Mouse (Mus musculus): ENCODE data around the gene Adat3. TPM values are rescaled to one million over a fixed set of nuclear protein-coding genes. Genes with fewer than 3 reads are reported as not detected.

Adat3 gene
- polyA plus RNA-seq, 1 experiment from 2014 or later = 6.2 TPM

DNA sequence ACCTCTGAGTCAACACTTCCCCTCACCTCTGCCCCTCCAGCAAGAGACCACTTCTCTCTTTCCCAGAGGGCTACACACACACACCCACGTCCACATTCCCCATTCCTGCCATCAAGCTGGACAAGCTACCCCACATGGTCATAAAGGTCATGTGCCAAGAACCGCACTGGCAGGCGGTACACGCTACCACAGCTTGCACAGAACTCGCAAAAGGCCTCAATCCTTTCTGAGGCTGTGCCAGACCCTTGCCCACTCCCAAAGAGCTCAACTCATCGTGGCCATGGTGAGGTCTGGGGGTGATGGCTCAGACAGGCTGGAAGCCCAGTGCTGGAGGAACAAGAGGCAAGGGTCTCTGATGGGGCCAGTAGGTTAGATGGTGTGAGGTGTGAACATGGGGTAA is 52.2 kb downstream of the Adat3 start:
- WGBS = 86% methylated on average over 6 of the region's 6 CpGs
- Histone ChIP-seq H3K36me3 (ENCODE audit: control insufficient read depth, insufficient read depth, low read length) (no peaks in the 10 kb centered on the region), H3K9me3 (replicated peaks; ENCODE audit: control insufficient read depth, low read length, poor library complexity, severe bottlenecking) (no peaks in the 10 kb centered on the region), H3K9ac (ENCODE audit: low read depth, low read length) (no peak overlapping the region), H3K27me3 (ENCODE audit: control insufficient read depth, insufficient read depth, low read depth, low read length) (no peaks in the 10 kb centered on the region), H3K4me2 (ENCODE audit: low read length) (peak overlapping the region; percentile 92), H3K27ac (ENCODE audit: low read length) (no peak overlapping the region), H3K4me1 (ENCODE audit: control insufficient read depth, insufficient read depth, low read length) (peaks cover 26% of the 10 kb centered on the region), H3K4me3 (ENCODE audit: low read depth, low read length) (no peak overlapping the region)
- no peak for ATAC-seq

DNA sequence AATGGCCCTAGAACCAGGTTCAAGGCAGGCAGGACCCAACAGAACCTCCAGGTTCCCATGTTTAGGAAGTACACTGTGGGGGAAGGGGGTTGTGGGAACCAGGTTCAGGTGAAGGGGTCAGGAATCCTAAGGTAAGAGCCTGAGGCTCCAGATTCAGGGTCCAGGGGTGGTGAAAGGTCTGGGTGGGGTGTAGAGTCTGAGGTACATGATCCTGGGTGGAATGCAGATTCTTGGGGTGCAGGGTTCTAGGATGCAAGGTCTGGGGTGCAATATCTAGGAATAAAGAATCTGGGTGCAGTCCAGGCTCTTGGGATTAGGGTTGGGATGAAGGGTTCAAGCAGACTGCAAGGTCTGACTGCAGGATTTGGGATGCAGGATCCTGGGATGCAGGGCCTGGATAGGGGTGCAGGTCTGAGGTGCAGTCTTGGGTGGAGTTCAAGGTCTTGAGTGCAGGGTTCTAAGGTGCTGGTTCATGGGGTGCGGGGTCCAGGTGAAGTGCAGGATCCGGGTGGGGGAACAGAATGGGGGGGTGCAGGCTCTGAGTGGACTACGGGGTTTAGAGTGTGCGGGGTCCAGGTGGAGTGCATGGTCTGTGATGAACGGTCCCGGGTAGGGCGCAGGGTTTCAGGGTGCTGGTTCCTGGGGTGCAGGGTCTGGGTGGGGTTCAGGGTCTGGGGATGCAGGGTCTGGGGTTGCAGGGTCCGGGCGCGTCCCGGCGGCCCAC is 52.9 kb downstream of the Adat3 start:
- peaks cover 26% of the 10 kb centered on the region for H3K4me1 ChIP-seq (ENCODE audit: control insufficient read depth, insufficient read depth, low read length)
- no peaks in the 10 kb centered on the region for H3K9me3 ChIP-seq (replicated peaks; ENCODE audit: control insufficient read depth, low read length, poor library complexity, severe bottlenecking)
- H3K9ac ChIP-seq (ENCODE audit: low read depth, low read length) = peak overlapping the region; percentile 95
- no peaks in the 10 kb centered on the region for H3K27me3 ChIP-seq (ENCODE audit: control insufficient read depth, insufficient read depth, low read depth, low read length)
- peak overlapping the region; percentile 73 for H3K4me3 ChIP-seq (ENCODE audit: low read depth, low read length)
- peak; percentile 47 for ATAC-seq
- peak overlapping the region; percentile 92 for H3K4me2 ChIP-seq (ENCODE audit: low read length)
- WGBS = 4% methylated on average over 12 of the region's 12 CpGs
- H3K27ac ChIP-seq (ENCODE audit: low read length) = peak overlapping the region; percentile 87
- H3K36me3 ChIP-seq (ENCODE audit: control insufficient read depth, insufficient read depth, low read length) = no peaks in the 10 kb centered on the region

DNA sequence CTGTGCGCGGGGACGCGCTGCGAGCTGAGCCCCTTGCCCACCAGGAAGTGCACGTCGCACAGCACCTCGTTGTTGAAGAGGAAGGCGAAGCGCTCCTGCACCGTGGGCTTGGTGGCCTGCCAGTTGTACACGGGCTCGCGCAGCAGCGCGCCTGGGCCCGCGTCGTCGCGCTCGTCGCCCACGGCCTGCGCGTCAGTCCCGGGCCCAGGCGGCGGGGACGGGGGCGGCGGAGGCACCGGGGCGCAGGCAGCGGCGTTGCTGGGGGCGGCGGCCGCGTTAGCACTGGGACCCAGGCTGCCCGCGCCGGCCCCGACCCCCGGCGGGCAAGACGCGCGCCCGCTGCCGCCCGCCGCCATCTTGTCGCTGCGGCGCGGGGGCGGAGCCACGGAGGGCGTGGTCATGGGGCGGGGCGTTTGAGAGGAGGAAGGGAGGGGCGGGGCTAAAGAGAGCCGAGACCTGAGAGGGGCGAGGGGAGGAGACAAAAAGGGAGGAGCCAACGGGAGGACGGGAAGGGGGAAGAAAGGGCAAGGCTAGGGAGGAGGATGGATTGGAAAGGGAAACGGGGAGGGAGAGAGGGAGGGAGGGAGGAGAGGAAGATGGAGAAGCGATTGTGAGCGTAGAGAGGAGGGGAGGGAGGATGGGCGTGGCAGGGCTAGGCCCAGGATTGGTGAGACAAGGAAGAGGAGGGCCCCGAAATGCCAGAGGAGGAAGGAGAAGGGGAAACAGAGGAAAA is 53.6 kb downstream of the Adat3 start:
- H3K9ac ChIP-seq (ENCODE audit: low read depth, low read length) = peak overlapping the region; percentile 95
- H3K27me3 ChIP-seq (ENCODE audit: control insufficient read depth, insufficient read depth, low read depth, low read length) = no peaks in the 10 kb centered on the region
- peak; percentile 82 for ATAC-seq
- no peaks in the 10 kb centered on the region for H3K9me3 ChIP-seq (replicated peaks; ENCODE audit: control insufficient read depth, low read length, poor library complexity, severe bottlenecking)
- H3K4me3 ChIP-seq (ENCODE audit: low read depth, low read length) = peak overlapping the region; percentile 73
- peak overlapping the region; percentile 92 for H3K4me2 ChIP-seq (ENCODE audit: low read length)
- H3K4me1 ChIP-seq (ENCODE audit: control insufficient read depth, insufficient read depth, low read length) = peaks cover 26% of the 10 kb centered on the region
- no peaks in the 10 kb centered on the region for H3K36me3 ChIP-seq (ENCODE audit: control insufficient read depth, insufficient read depth, low read length)
- peak overlapping the region; percentile 87 for H3K27ac ChIP-seq (ENCODE audit: low read length)
- WGBS = under 1% methylated on average over 62 of the region's 72 CpGs

DNA sequence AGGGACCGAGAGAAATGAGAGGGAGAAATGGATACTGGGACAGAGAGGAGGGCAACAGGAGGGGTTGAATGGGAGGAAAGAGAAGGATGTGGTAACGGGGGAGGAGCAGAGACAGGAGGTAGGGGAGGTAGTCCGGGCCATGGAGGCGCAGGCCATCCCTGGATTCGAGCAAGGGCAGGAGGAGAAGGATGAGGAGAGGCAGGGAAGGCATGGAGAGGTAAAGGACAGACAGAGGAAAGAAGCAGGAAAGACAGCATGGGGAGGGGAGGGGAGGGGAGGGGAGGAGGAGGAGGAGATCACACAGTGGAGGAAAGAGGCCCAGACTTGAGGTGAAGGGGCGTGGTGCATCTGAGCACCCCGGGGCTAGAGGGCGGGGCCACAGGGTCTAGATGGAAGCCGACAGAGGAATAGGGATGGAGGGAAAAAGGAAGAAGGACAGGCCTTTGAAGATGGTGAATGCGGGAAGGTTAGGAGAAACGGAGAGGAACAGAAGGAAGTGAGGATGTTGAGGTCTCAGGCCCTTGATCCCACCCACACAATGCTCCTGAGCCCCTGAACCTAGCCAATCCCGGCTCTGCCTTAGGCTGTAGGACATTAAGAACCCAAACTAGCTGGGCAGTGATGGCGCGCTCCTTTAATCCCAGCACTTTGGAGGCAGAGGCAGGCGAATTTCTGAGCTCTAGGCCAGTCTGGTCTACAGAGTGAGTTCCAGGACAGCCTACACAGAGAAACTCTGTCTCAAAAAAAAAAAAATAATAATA is 54.4 kb downstream of the Adat3 start, which contains the start of gene Btbd2:
Gene Btbd2 (minus strand): TSS at position 209 of the 761 bp plus-strand sequence.
- H3K4me2 ChIP-seq (ENCODE audit: low read length) = peak within 1 kb of the TSS; percentile 92
- H3K9ac ChIP-seq (ENCODE audit: low read depth, low read length) = peak within 1 kb of the TSS; percentile 95
- peak; percentile 49 for ATAC-seq
- H3K4me1 ChIP-seq (ENCODE audit: control insufficient read depth, insufficient read depth, low read length) = peaks cover 26% of the 10 kb centered on the region
- WGBS = 20% methylated on average over 15 of the region's 15 CpGs
- peak within 1 kb of the TSS; percentile 73 for H3K4me3 ChIP-seq (ENCODE audit: low read depth, low read length)
- peak within 1 kb of the TSS; percentile 87 for H3K27ac ChIP-seq (ENCODE audit: low read length)
- H3K36me3 ChIP-seq (ENCODE audit: control insufficient read depth, insufficient read depth, low read length) = no peaks in the 10 kb centered on the region
- H3K9me3 ChIP-seq (replicated peaks; ENCODE audit: control insufficient read depth, low read length, poor library complexity, severe bottlenecking) = no peaks in the 10 kb centered on the region
- H3K27me3 ChIP-seq (ENCODE audit: control insufficient read depth, insufficient read depth, low read depth, low read length) = no peaks in the 10 kb centered on the region

Small RNA genes within 50 kb of the gene (microRNA-seq; reads per million reads assigned to microRNA genes)
- gene Mir6912 = not detected

Other genes with a start within 250 kb of the Adat3 start
- gene Plk5, start 246.4 kb upstream of the Adat3 start, polyA plus RNA-seq (2015; fragmentation: Nextera tagmentation; extraction: Ambion mirVana) = 9.6 and 11.0 TPM in 2 replicates
- 13.6 and 15.0 TPM in 2 replicates for gene Mex3d, start 215.2 kb upstream of the Adat3 start, polyA plus RNA-seq (2015; fragmentation: Nextera tagmentation; extraction: Ambion mirVana)
- gene Mbd3, start 203.3 kb upstream of the Adat3 start, polyA plus RNA-seq (2015; fragmentation: Nextera tagmentation; extraction: Ambion mirVana) = 174 and 188 TPM in 2 replicates
- 455 and 532 TPM in 2 replicates for gene Uqcr11, start 196.1 kb upstream of the Adat3 start, polyA plus RNA-seq (2015; fragmentation: Nextera tagmentation; extraction: Ambion mirVana)
- 30.2 and 35.2 TPM in 2 replicates for gene Tcf3, start 169.2 kb upstream of the Adat3 start, polyA plus RNA-seq (2015; fragmentation: Nextera tagmentation; extraction: Ambion mirVana)
- 1.2 and 1.6 TPM in 2 replicates for gene Onecut3, start 108.0 kb upstream of the Adat3 start, polyA plus RNA-seq (2015; fragmentation: Nextera tagmentation; extraction: Ambion mirVana)
- gene Atp8b3, start 63.8 kb upstream of the Adat3 start, polyA plus RNA-seq (2015; fragmentation: Nextera tagmentation; extraction: Ambion mirVana) = 1.1 and 1.4 TPM in 2 replicates
- 26.9 and 27.6 TPM in 2 replicates for gene Rexo1, start 41.3 kb upstream of the Adat3 start, polyA plus RNA-seq (2015; fragmentation: Nextera tagmentation; extraction: Ambion mirVana)
- gene Klf16, start 25.6 kb upstream of the Adat3 start, polyA plus RNA-seq (2015; fragmentation: Nextera tagmentation; extraction: Ambion mirVana) = 4.9 and 5.5 TPM in 2 replicates
- 97.0 and 108 TPM in 2 replicates for gene Abhd17a, start 12.5 kb upstream of the Adat3 start, polyA plus RNA-seq (2015; fragmentation: Nextera tagmentation; extraction: Ambion mirVana)
- 61.2 and 64.3 TPM in 2 replicates for gene Scamp4, start within 50 bp of the Adat3 start, polyA plus RNA-seq (2015; fragmentation: Nextera tagmentation; extraction: Ambion mirVana)
- 3.0 and 4.0 TPM in 2 replicates for gene Gm49322, start 3.1 kb downstream of the Adat3 start, polyA plus RNA-seq (2015; fragmentation: Nextera tagmentation; extraction: Ambion mirVana)
- gene Csnk1g2, start 20.0 kb downstream of the Adat3 start, polyA plus RNA-seq (2015; fragmentation: Nextera tagmentation; extraction: Ambion mirVana) = 79.9 and 96.8 TPM in 2 replicates
- gene Btbd2, start 54.2 kb downstream of the Adat3 start, polyA plus RNA-seq (2015; fragmentation: Nextera tagmentation; extraction: Ambion mirVana) = 71.8 and 73.5 TPM in 2 replicates
- gene Mknk2, start 75.2 kb downstream of the Adat3 start, polyA plus RNA-seq (2015; fragmentation: Nextera tagmentation; extraction: Ambion mirVana) = 43.7 and 49.1 TPM in 2 replicates
- gene Mob3a, start 99.1 kb downstream of the Adat3 start, polyA plus RNA-seq (2015; fragmentation: Nextera tagmentation; extraction: Ambion mirVana) = 61.4 and 64.3 TPM in 2 replicates
- gene Izumo4, start 99.3 kb downstream of the Adat3 start, polyA plus RNA-seq (2015; fragmentation: Nextera tagmentation; extraction: Ambion mirVana) = 44.9 and 49.5 TPM in 2 replicates
- 99.5 and 112 TPM in 2 replicates for gene Ap3d1, start 139.4 kb downstream of the Adat3 start, polyA plus RNA-seq (2015; fragmentation: Nextera tagmentation; extraction: Ambion mirVana)
- 17.7 and 17.8 TPM in 2 replicates for gene Dot1l, start 152.3 kb downstream of the Adat3 start, polyA plus RNA-seq (2015; fragmentation: Nextera tagmentation; extraction: Ambion mirVana)
- gene Sf3a2, start 195.3 kb downstream of the Adat3 start, polyA plus RNA-seq (2015; fragmentation: Nextera tagmentation; extraction: Ambion mirVana) = 57.8 and 60.6 TPM in 2 replicates
- gene Plekhj1, start 195.7 kb downstream of the Adat3 start, polyA plus RNA-seq (2015; fragmentation: Nextera tagmentation; extraction: Ambion mirVana) = 121 and 125 TPM in 2 replicates
- not detected in 2 replicates for gene Amh, start 202.4 kb downstream of the Adat3 start, polyA plus RNA-seq (2015; fragmentation: Nextera tagmentation; extraction: Ambion mirVana)
- 0.39 and 0.45 TPM in 2 replicates for gene Jsrp1, start 210.6 kb downstream of the Adat3 start, polyA plus RNA-seq (2015; fragmentation: Nextera tagmentation; extraction: Ambion mirVana)
- 1,102 and 1,149 TPM in 2 replicates for gene Oaz1, start 223.8 kb downstream of the Adat3 start, polyA plus RNA-seq (2015; fragmentation: Nextera tagmentation; extraction: Ambion mirVana)
- 12.6 and 16.9 TPM in 2 replicates for gene Lingo3, start 241.2 kb downstream of the Adat3 start, polyA plus RNA-seq (2015; fragmentation: Nextera tagmentation; extraction: Ambion mirVana)

All from midbrain, embryonic 16.5 days (tissue).